In genomic region chr13:117132123-117132522, GRCm38 (mm10) we compare ENCODE assay signal across 19 mouse cellular contexts.
"Had no signal": no experiment of that assay in that cellular context is flagged by ENCODE, and none has a peak within 500 bp of the region (broad histone marks: within the 10 kb centered on the region; RNA-seq: fewer than 3 reads in every experiment).

No protein-coding gene starts in this region.

- H3K4me1 ChIP-seq: liver, embryonic 13.5 days; liver, embryonic 15.5 days; lung, embryonic 15.5 days; megakaryocyte, embryonic 14.5 days; midbrain, embryonic 10.5 days; midbrain, embryonic 12.5 days; neural tube, embryonic 12.5 days had no signal

- H3K36me3 ChIP-seq: liver, embryonic 13.5 days; liver, embryonic 15.5 days; lung, embryonic 15.5 days; midbrain, embryonic 10.5 days; midbrain, embryonic 12.5 days; neural tube, embryonic 12.5 days had no signal

- H3K9ac ChIP-seq: liver, embryonic 13.5 days; liver, embryonic 15.5 days; liver, postnatal 0 days; lung, embryonic 15.5 days; midbrain, embryonic 12.5 days; neural tube, embryonic 12.5 days had no signal

- H3K9me3 ChIP-seq: liver, embryonic 13.5 days; liver, embryonic 15.5 days; lung, embryonic 15.5 days; megakaryocyte, embryonic 14.5 days; midbrain, embryonic 10.5 days; midbrain, embryonic 12.5 days; neural tube, embryonic 12.5 days had no signal

- H3K4me3 ChIP-seq: liver, embryonic 13.5 days; liver, embryonic 15.5 days; lung, embryonic 15.5 days; megakaryocyte, embryonic 14.5 days; midbrain, embryonic 10.5 days; midbrain, embryonic 12.5 days; neural tube, embryonic 12.5 days had no signal

- H3K4me2 ChIP-seq: liver, embryonic 13.5 days; liver, embryonic 15.5 days; lung, embryonic 15.5 days; midbrain, embryonic 12.5 days; neural tube, embryonic 12.5 days had no signal

- DNase-seq: liver, embryonic 13.5 days; liver, postnatal 0 days; lung, postnatal 14 days; lung, postnatal 36 days; midbrain, embryonic 14.5 days; right cerebral cortex, postnatal 14 days; spleen, adult 18-20 months; thymus, adult 18-20 months; thymus, postnatal 14 days; thymus, postnatal 36 days had no signal

- H3K27me3 ChIP-seq: liver, embryonic 13.5 days; liver, embryonic 15.5 days; lung, embryonic 15.5 days; megakaryocyte, embryonic 14.5 days; midbrain, embryonic 12.5 days; neural tube, embryonic 12.5 days had no signal

- H3K27ac ChIP-seq: liver, embryonic 13.5 days; liver, embryonic 15.5 days; lung, embryonic 15.5 days; macrophage; midbrain, embryonic 10.5 days; midbrain, embryonic 12.5 days; neural tube, embryonic 12.5 days had no signal

- ATAC-seq: liver, postnatal 0 days; lung, postnatal 0 days; midbrain, embryonic 16.5 days had no signal
